Mouse (Mus musculus) cerebellum, adult 2 months (tissue): ENCODE measurements around the gene Cabp1.

ENCODE experiments used
- CTCF ChIP-seq: fragments of 200-500 bp; IDR thresholded peaks from 2 replicates; pipeline ENCODE4 v1.5.1; 2011; ENCODE audit warnings: low read depth, mild to moderate bottlenecking, control low read depth, low read length, moderate library complexity, borderline replicate concordance; ENCODE audit not compliant: insufficient read depth
- POLR2A ChIP-seq: fragments of 200-500 bp; IDR thresholded peaks from 2 replicates; pipeline ENCODE4 v1.6.1; 2011; ENCODE audit warnings: low read length, control low read depth, borderline replicate concordance; ENCODE audit not compliant: insufficient read depth

- TF ChIP-seq CTCF (peak; percentile 47; the same call in 1 of the 2 replicates), POLR2A (no peak)
Observed at GRCm38 (mm10) chr5:115165351-115165750, 28.8 kb downstream of the Cabp1 start.
